Mouse (Mus musculus) liver, embryonic 16.5 days (tissue): ENCODE results near the gene Gjc3. TPM values are rescaled to one million over a fixed set of nuclear protein-coding genes. Genes with fewer than 3 reads are reported as not detected.
"Not testable (repeated sequence)": the region's sequence is repeated elsewhere in the genome, so short reads cannot be mapped to it uniquely, and the experiment has no call there.

Experiments
- ATAC-seq: fragments of 200-750 bp; cut with Nextera tagmentation; 2 replicates; pipeline ENCODE4 v1.8.0; 2017; ENCODE audit warnings: low read depth, mild to moderate bottlenecking, moderate number of reproducible peaks, moderate library complexity
- H3K27ac ChIP-seq: fragments of 300-500 bp; sonication (generic); 2 replicates; pipeline ENCODE4 v1.5.1; 2014; ENCODE audit warnings: mild to moderate bottlenecking, low read length
- H3K27me3 ChIP-seq: fragments of 300-500 bp; sonication (generic); 2 replicates; pipeline ENCODE4 v1.6.1; 2014; ENCODE audit warnings: low read depth, low read length, mixed read lengths; ENCODE audit not compliant: control insufficient read depth, insufficient read depth
- H3K36me3 ChIP-seq: fragments of 300-500 bp; sonication (generic); 2 replicates; pipeline ENCODE4 v1.6.1; 2014; ENCODE audit warnings: mild to moderate bottlenecking; ENCODE audit not compliant: control insufficient read depth, insufficient read depth
- H3K4me1 ChIP-seq: fragments of 300-500 bp; sonication (generic); 2 replicates; pipeline ENCODE4 v1.6.1; 2014; ENCODE audit warnings: low read depth, low read length, mixed read lengths; ENCODE audit not compliant: control insufficient read depth
- H3K4me2 ChIP-seq: fragments of 300-500 bp; sonication (generic); 2 replicates; pipeline ENCODE4 v1.6.1; 2014; ENCODE audit warnings: low read depth, low read length, mixed read lengths
- H3K4me3 ChIP-seq: fragments of 300-500 bp; sonication (generic); 2 replicates; pipeline ENCODE4 v1.5.1; 2014; ENCODE audit warnings: low read depth, mild to moderate bottlenecking, low read length
- H3K9ac ChIP-seq: fragments of 300-500 bp; sonication (generic); 2 replicates; pipeline ENCODE4 v1.6.1; 2014; ENCODE audit warnings: low read depth, low read length
- H3K9me3 ChIP-seq: fragments of 300-500 bp; sonication (generic); replicated peaks from 2 replicates; pipeline ENCODE4 v1.6.1; 2016; ENCODE audit warnings: low read length; ENCODE audit not compliant: control insufficient read depth
- WGBS: fragments of 180-500 bp; shearing (Covaris S2); extraction: QIAGEN DNeasy Blood & Tissue Kit; methylation state at CpG from one replicate; pipeline ENCODE4 v1.1.7; 2014; ENCODE audit not compliant: insufficient replicate concordance; 5-methylcytosine and 5-hydroxymethylcytosine counted together
- polyA plus RNA-seq: library from polyadenylated mRNA; unstranded; fragments of >200 nt; fragmentation: Nextera tagmentation; extraction: Ambion mirVana; gene quantifications from 2 replicates; pipeline ENCODE4 v1.2.1, GENCODE M21; 2015

Gjc3 gene
- polyA plus RNA-seq, 1 experiment from 2014 or later, result not detected

- ATAC-seq, H3K9me3 ChIP-seq, H3K36me3 ChIP-seq, H3K4me3 ChIP-seq, H3K27ac ChIP-seq, H3K9ac ChIP-seq, H3K27me3 ChIP-seq, H3K4me1 ChIP-seq, H3K4me2 ChIP-seq: not testable (repeated sequence)
- 47% methylated on average over 2 of the region's 2 CpGs for WGBS
These were observed 29.0 kb downstream of the Gjc3 start for GRCm38 (mm10) chr5:137933934-137934333.

- Histone ChIP-seq H3K4me2 (no peak overlapping the region), H3K9ac (no peak overlapping the region), H3K4me1 (no peaks in the 10 kb centered on the region), H3K36me3 (no peaks in the 10 kb centered on the region), H3K4me3 (no peak overlapping the region), H3K9me3 (no peaks in the 10 kb centered on the region), H3K27ac (no peak overlapping the region), H3K27me3 (no peaks in the 10 kb centered on the region)
- WGBS, result 58% methylated on average over 11 of the region's 11 CpGs
- no peak for ATAC-seq
These were observed 34.5 kb downstream of the Gjc3 start for GRCm38 (mm10) chr5:137928439-137928838.

GRCm38 (mm10) chr5:137922171-137922570 lies 40.7 kb downstream of the Gjc3 start:
- peak; percentile 82 for ATAC-seq
- H3K27ac ChIP-seq, result no peak overlapping the region
- H3K4me2 ChIP-seq, result no peak overlapping the region

GRCm38 (mm10) chr5:137921532-137921931 lies 41.4 kb downstream of the Gjc3 start, which contains the start of gene Cyp3a13:
Gene Cyp3a13 (minus strand): TSS chr5:137921619.
- Histone ChIP-seq H3K4me3 (no peak within 1 kb of the TSS), H3K4me1 (no peaks in the 10 kb centered on the region), H3K9ac (no peak within 1 kb of the TSS), H3K4me2 (peak within 1 kb of the TSS; percentile 7), H3K27me3 (no peaks in the 10 kb centered on the region), H3K27ac (peak within 1 kb of the TSS; percentile 30; the same call in 1 of the 2 replicates), H3K36me3 (no peaks in the 10 kb centered on the region), H3K9me3 (no peaks in the 10 kb centered on the region)
- WGBS, result 25% methylated on average over 2 of the region's 2 CpGs
- 0 out of 2 replicates have a peak, but pooled peaks have one; percentile 41 for ATAC-seq

More at GRCm38 (mm10) chr5:137922171-137922570, 40.7 kb downstream of the Gjc3 start:
- Histone ChIP-seq H3K9me3 (no peaks in the 10 kb centered on the region), H3K9ac (no peak overlapping the region), H3K4me3 (no peak overlapping the region), H3K27me3 (no peaks in the 10 kb centered on the region), H3K36me3 (no peaks in the 10 kb centered on the region), H3K4me1 (no peaks in the 10 kb centered on the region)

- Histone ChIP-seq H3K9ac (no peak overlapping the region), H3K27me3 (no peaks in the 10 kb centered on the region), H3K36me3 (no peaks in the 10 kb centered on the region), H3K4me3 (no peak overlapping the region), H3K9me3 (no peaks in the 10 kb centered on the region), H3K27ac (no peak overlapping the region), H3K4me2 (no peak overlapping the region), H3K4me1 (no peaks in the 10 kb centered on the region)
- WGBS, result 56% methylated on average over 6 of the region's 6 CpGs
- no peak for ATAC-seq
These were observed 47.3 kb downstream of the Gjc3 start for GRCm38 (mm10) chr5:137915550-137915949.

- no peak for ATAC-seq
- Histone ChIP-seq H3K9ac (no peak overlapping the region), H3K4me1 (no peaks in the 10 kb centered on the region), H3K9me3 (no peaks in the 10 kb centered on the region), H3K4me3 (no peak overlapping the region), H3K27ac (no peak overlapping the region), H3K4me2 (no peak overlapping the region), H3K36me3 (no peaks in the 10 kb centered on the region), H3K27me3 (no peaks in the 10 kb centered on the region)
These were observed 48.4 kb downstream of the Gjc3 start for GRCm38 (mm10) chr5:137914508-137914907.

GRCm38 (mm10) chr5:137909564-137910262 lies 53.2 kb downstream of the Gjc3 start:
- Histone ChIP-seq H3K9ac (no peak overlapping the region), H3K36me3 (no peaks in the 10 kb centered on the region), H3K4me1 (no peaks in the 10 kb centered on the region), H3K4me2 (no peak overlapping the region), H3K4me3 (no peak overlapping the region), H3K27me3 (no peaks in the 10 kb centered on the region), H3K9me3 (no peaks in the 10 kb centered on the region), H3K27ac (no peak overlapping the region)
- ATAC-seq, result no peak
- 65% methylated on average over 3 of the region's 3 CpGs for WGBS

Other genes with a start within 250 kb of the Gjc3 start
- gene Nyap1, start 221.5 kb downstream of the Gjc3 start, polyA plus RNA-seq, result 0.21 and 0.33 TPM in 2 replicates
- 59.8 and 64.4 TPM in 2 replicates for gene Tsc22d4, start 217.4 kb downstream of the Gjc3 start, polyA plus RNA-seq
- gene Ppp1r35, start 184.2 kb downstream of the Gjc3 start, polyA plus RNA-seq, result 14.8 and 15.5 TPM in 2 replicates
- gene Mepce, start 175.4 kb downstream of the Gjc3 start, polyA plus RNA-seq, result 3.8 and 4.6 TPM in 2 replicates
- gene Zcwpw1, start 175.3 kb downstream of the Gjc3 start, polyA plus RNA-seq, result 3.8 and 4.0 TPM in 2 replicates
- gene Pilra, start 126.8 kb downstream of the Gjc3 start, polyA plus RNA-seq, result 5.1 and 6.1 TPM in 2 replicates
- gene Pilrb1, start 105.0 kb downstream of the Gjc3 start, polyA plus RNA-seq, result 5.8 and 6.6 TPM in 2 replicates
- 5.6 and 8.3 TPM in 2 replicates for gene Pilrb2, start 91.3 kb downstream of the Gjc3 start, polyA plus RNA-seq
- gene Cyp3a13, start 41.5 kb downstream of the Gjc3 start, polyA plus RNA-seq, result 6.2 and 6.8 TPM in 2 replicates
- gene Azgp1, start 18.4 kb upstream of the Gjc3 start, polyA plus RNA-seq, result 39.1 and 54.9 TPM in 2 replicates
- not detected in 2 replicates for gene Smok3a, start 58.2 kb upstream of the Gjc3 start, polyA plus RNA-seq
- not detected in 2 replicates for gene Smok3b, start 58.3 kb upstream of the Gjc3 start, polyA plus RNA-seq
- gene Smok3c, start 90.1 kb upstream of the Gjc3 start, polyA plus RNA-seq, result not detected in 2 replicates
- gene Zkscan1, start 122.0 kb upstream of the Gjc3 start, polyA plus RNA-seq, result 3.9 and 4.4 TPM in 2 replicates
- 14.6 and 15.1 TPM in 2 replicates for gene Zscan21, start 153.8 kb upstream of the Gjc3 start, polyA plus RNA-seq
- 5.0 and 5.1 TPM in 2 replicates for gene Zfp113, start 192.6 kb upstream of the Gjc3 start, polyA plus RNA-seq
- gene Cops6, start 198.0 kb upstream of the Gjc3 start, polyA plus RNA-seq, result 153 and 154 TPM in 2 replicates
- gene Ap4m1, start 208.9 kb upstream of the Gjc3 start, polyA plus RNA-seq, result 5.6 and 5.9 TPM in 2 replicates
- gene Mcm7, start 209.3 kb upstream of the Gjc3 start, polyA plus RNA-seq, result 152 and 162 TPM in 2 replicates
- 32.6 and 32.9 TPM in 2 replicates for gene Taf6, start 224.4 kb upstream of the Gjc3 start, polyA plus RNA-seq
- 12.0 and 13.6 TPM in 2 replicates for gene Cnpy4, start 224.4 kb upstream of the Gjc3 start, polyA plus RNA-seq
- 2.2 TPM in 2 replicates for gene Mblac1, start 231.2 kb upstream of the Gjc3 start, polyA plus RNA-seq